Mouse (Mus musculus): ENCODE results near the gene Caskin1. TPM values are rescaled to one million over a fixed set of nuclear protein-coding genes. Genes with fewer than 3 reads are reported as not detected.

Gene Caskin1
- polyA plus RNA-seq, 1 experiment = 1.7 TPM

GRCm38 (mm10) chr17:24489265-24490030, 1.0 kb downstream of the Caskin1 start:
- 43% methylated on average over 19 of the region's 19 CpGs for WGBS
- H3K4me3 ChIP-seq (replicated peaks; ENCODE audit: extremely low read depth, low read depth, low read length) = no peak overlapping the region
- no peak for DNase-seq
- no peaks in the 10 kb centered on the region for H3K4me1 ChIP-seq (ENCODE audit: control insufficient read depth, insufficient read depth, low read length)
- TF ChIP-seq CTCF (IDR thresholded peaks at IDR 0.05; ENCODE audit: insufficient read depth, low read length) = no peak
- no peak for TF ChIP-seq POLR2A (IDR thresholded peaks at IDR 0.05; ENCODE audit: borderline replicate concordance, extremely low read depth, low read depth, low read length)

GRCm38 (mm10) chr17:24490399-24490798, 2.0 kb downstream of the Caskin1 start:
- no peak for TF ChIP-seq CTCF (IDR thresholded peaks at IDR 0.05; ENCODE audit: insufficient read depth, low read length)
- Histone ChIP-seq H3K4me3 (replicated peaks; ENCODE audit: extremely low read depth, low read depth, low read length) (no peak overlapping the region), H3K4me1 (ENCODE audit: control insufficient read depth, insufficient read depth, low read length) (no peaks in the 10 kb centered on the region)
- no peak for DNase-seq
- 90% methylated on average over 4 of the region's 4 CpGs for WGBS

GRCm38 (mm10) chr17:24494627-24495335, 6.4 kb downstream of the Caskin1 start:
- H3K4me1 ChIP-seq (ENCODE audit: control insufficient read depth, insufficient read depth, low read length) = no peaks in the 10 kb centered on the region
- TF ChIP-seq CTCF (IDR thresholded peaks at IDR 0.05; ENCODE audit: insufficient read depth, low read length) = peak; percentile 64
- TF ChIP-seq POLR2A (IDR thresholded peaks at IDR 0.05; ENCODE audit: borderline replicate concordance, extremely low read depth, low read depth, low read length) = no peak
- DNase-seq = peak; percentile 29
- H3K4me3 ChIP-seq (replicated peaks; ENCODE audit: extremely low read depth, low read depth, low read length) = no peak overlapping the region
- 34% methylated on average over 2 of the region's 2 CpGs for WGBS

GRCm38 (mm10) chr17:24495443-24495842, 7.0 kb downstream of the Caskin1 start:
- Histone ChIP-seq H3K4me1 (ENCODE audit: control insufficient read depth, insufficient read depth, low read length) (no peaks in the 10 kb centered on the region), H3K4me3 (replicated peaks; ENCODE audit: extremely low read depth, low read depth, low read length) (no peak overlapping the region)
- 78% methylated on average over 3 of the region's 3 CpGs for WGBS
- TF ChIP-seq POLR2A (IDR thresholded peaks at IDR 0.05; ENCODE audit: borderline replicate concordance, extremely low read depth, low read depth, low read length) = no peak
- TF ChIP-seq CTCF (IDR thresholded peaks at IDR 0.05; ENCODE audit: insufficient read depth, low read length) = no peak
- DNase-seq = no peak

- Histone ChIP-seq H3K4me1 (ENCODE audit: control insufficient read depth, insufficient read depth, low read length) (no peaks in the 10 kb centered on the region), H3K4me3 (replicated peaks; ENCODE audit: extremely low read depth, low read depth, low read length) (no peak overlapping the region)
- no peak for DNase-seq
- WGBS = 59% methylated on average over 1 of the region's 1 CpGs
- TF ChIP-seq CTCF (IDR thresholded peaks at IDR 0.05; ENCODE audit: insufficient read depth, low read length) (no peak), POLR2A (IDR thresholded peaks at IDR 0.05; ENCODE audit: borderline replicate concordance, extremely low read depth, low read depth, low read length) (no peak)
Measured at GRCm38 (mm10) chr17:24496026-24496425, 7.6 kb downstream of the Caskin1 start.

- DNase-seq = no peak
- no peak for TF ChIP-seq POLR2A (IDR thresholded peaks at IDR 0.05; ENCODE audit: borderline replicate concordance, extremely low read depth, low read depth, low read length)
- TF ChIP-seq CTCF (IDR thresholded peaks at IDR 0.05; ENCODE audit: insufficient read depth, low read length) = no peak
- Histone ChIP-seq H3K4me3 (replicated peaks; ENCODE audit: extremely low read depth, low read depth, low read length) (no peak overlapping the region), H3K4me1 (ENCODE audit: control insufficient read depth, insufficient read depth, low read length) (no peaks in the 10 kb centered on the region)
- 49% methylated on average over 11 of the region's 11 CpGs for WGBS
Measured at GRCm38 (mm10) chr17:24502208-24502607, 13.8 kb downstream of the Caskin1 start.

- DNase-seq = no peak
- Histone ChIP-seq H3K4me1 (ENCODE audit: control insufficient read depth, insufficient read depth, low read length) (no peaks in the 10 kb centered on the region), H3K4me3 (replicated peaks; ENCODE audit: extremely low read depth, low read depth, low read length) (no peak overlapping the region)
- TF ChIP-seq CTCF (IDR thresholded peaks at IDR 0.05; ENCODE audit: insufficient read depth, low read length) (no peak), POLR2A (IDR thresholded peaks at IDR 0.05; ENCODE audit: borderline replicate concordance, extremely low read depth, low read depth, low read length) (no peak)
- WGBS = 80% methylated on average over 10 of the region's 10 CpGs
Measured at GRCm38 (mm10) chr17:24504085-24504484, 15.7 kb downstream of the Caskin1 start.

GRCm38 (mm10) chr17:24505286-24505955, 17.0 kb downstream of the Caskin1 start:
- no peaks in the 10 kb centered on the region for H3K4me1 ChIP-seq (ENCODE audit: control insufficient read depth, insufficient read depth, low read length)
- H3K4me3 ChIP-seq (replicated peaks; ENCODE audit: extremely low read depth, low read depth, low read length) = no peak overlapping the region
- no peak for TF ChIP-seq POLR2A (IDR thresholded peaks at IDR 0.05; ENCODE audit: borderline replicate concordance, extremely low read depth, low read depth, low read length)
- TF ChIP-seq CTCF (IDR thresholded peaks at IDR 0.05; ENCODE audit: insufficient read depth, low read length) = no peak
- WGBS = 92% methylated on average over 30 of the region's 30 CpGs
- DNase-seq = no peak

- 41% methylated on average over 36 of the region's 36 CpGs for WGBS
Measured at GRCm38 (mm10) chr17:24506332-24507070, 18.1 kb downstream of the Caskin1 start.

More at GRCm38 (mm10) chr17:24506332-24507070, 18.1 kb downstream of the Caskin1 start:
- no peak for TF ChIP-seq CTCF (IDR thresholded peaks at IDR 0.05; ENCODE audit: insufficient read depth, low read length)
- TF ChIP-seq POLR2A (IDR thresholded peaks at IDR 0.05; ENCODE audit: borderline replicate concordance, extremely low read depth, low read depth, low read length) = no peak
- no peak for DNase-seq
- H3K4me1 ChIP-seq (ENCODE audit: control insufficient read depth, insufficient read depth, low read length) = no peaks in the 10 kb centered on the region
- no peak overlapping the region for H3K4me3 ChIP-seq (replicated peaks; ENCODE audit: extremely low read depth, low read depth, low read length)

All from lung, adult 2 months (tissue).